Mouse (Mus musculus) left cerebral cortex, postnatal 36 days (tissue): ENCODE measurements at regions not wholly inside any gene's neighbourhood (a gene's known extent, or its start where the extent isn't known, plus 50 kb on each side); places are given as distances from the start of the nearest gene placed in this dataset. TPM values are rescaled to one million over a fixed set of nuclear protein-coding genes. Genes with fewer than 3 reads are reported as not detected.

Experiments used
- DNase-seq, 2 experiments: peaks; one replicate each; pipeline ENCODE4 v3.0.0; 2021 to 2022; ENCODE audit warnings: low spot score in 2 of 2, mixed read lengths in 1 of 2
- intact Hi-C: fragments of 180-260 bp; cut with DNase I; formaldehyde crosslinking; loops from one replicate; pipeline ENCODE4 v1.15.1; 2025
- microRNA-seq: library from miRNA; unstranded; fragments of <30 nt; microRNA quantifications from one replicate; pipeline ENCODE4 v1.2.0, GENCODE M21; 2022

DNA sequence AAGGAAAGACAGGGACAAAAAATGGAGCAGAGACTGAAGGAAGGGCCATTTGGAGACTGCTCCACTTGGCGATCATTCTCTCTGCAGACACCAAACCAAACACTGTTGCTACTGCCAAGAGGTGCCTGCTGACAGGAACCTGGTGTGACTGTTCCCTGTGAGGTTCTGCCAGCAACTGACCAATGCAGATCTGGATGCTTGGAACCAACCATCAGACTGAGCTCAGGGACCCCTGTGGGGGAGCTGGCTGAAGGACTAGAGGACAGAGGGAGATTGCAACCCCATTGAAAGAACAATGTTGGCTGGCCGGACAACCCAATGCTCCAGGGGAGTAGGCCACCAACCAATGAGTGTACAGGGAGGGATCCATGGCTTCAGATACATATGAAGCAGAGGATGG is 139.2 kb upstream of the Cep126 start:
- intact Hi-C loops = no loop called here
- DNase-seq = no peak

- DNase-seq = no peak
- intact Hi-C loops = no loop called here
Observed at GRCm38 (mm10) chr9:8249542-8249941, 115.4 kb upstream of the Cep126 start.

DNA sequence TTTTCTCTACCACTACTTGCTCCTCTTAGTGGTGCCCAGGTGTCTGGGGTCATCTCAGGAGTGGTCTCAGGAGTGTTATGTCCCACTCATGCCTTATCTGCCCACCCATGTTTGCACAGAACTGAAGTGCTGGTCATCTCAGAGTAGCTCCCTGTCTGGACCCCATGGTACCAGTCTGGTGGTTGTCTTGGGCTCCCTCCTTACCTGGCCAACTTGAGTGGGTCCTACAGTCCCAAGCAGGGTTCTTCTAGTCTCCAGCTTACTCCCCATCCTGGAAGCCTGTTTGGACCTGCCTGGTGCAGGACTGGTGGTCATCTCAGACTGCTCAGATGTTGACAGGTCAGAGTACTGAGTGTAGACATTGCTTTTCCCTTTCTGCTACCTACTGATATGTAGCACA is 94.0 kb upstream of the Cep126 start:
- intact Hi-C loops = loop anchor here (5.0 kb wide), 2 partner anchors 449 to 1144 kb away; no protein-coding TSS in a partner anchor
- no peak for DNase-seq

DNA sequence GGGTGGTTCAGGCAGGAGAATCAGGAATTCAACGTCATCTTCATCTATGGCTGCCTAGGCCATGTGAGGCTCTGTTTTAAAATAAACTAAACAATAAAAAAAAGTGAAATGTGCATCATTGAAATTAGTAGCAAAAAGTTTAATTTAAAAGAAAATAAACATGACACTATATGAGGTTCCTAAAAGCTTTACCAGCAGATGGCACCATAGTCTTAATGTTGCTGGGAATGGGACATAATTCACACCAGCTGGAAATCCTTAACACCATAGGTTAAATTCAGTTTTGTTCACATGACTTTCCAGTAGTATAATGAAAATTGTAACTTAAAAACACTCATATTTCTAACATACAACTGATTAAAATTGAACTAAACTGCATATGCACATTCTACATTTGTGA is 92.3 kb upstream of the Cep126 start:
- no peak for DNase-seq
- intact Hi-C loops = loop anchor here (5.0 kb wide), 2 partner anchors 451 to 1146 kb away; no protein-coding TSS in a partner anchor

GRCm38 (mm10) chr9:8208855-8209254 is 74.8 kb upstream of the Cep126 start:
- intact Hi-C loops = loop anchor here (10.0 kb wide), 1 partner anchor 494 kb away; no protein-coding TSS in a partner anchor
- DNase-seq = peak; percentile 14 to 18

- intact Hi-C loops = no loop called here
- no peak for DNase-seq
Observed at GRCm38 (mm10) chr9:8185433-8185832, 51.3 kb upstream of the Cep126 start.

Small RNA genes lying in the stretch of these regions (microRNA-seq; reads per million reads assigned to microRNA genes)
- gene Mir1899 = not detected
